In the genomic region with DNA sequence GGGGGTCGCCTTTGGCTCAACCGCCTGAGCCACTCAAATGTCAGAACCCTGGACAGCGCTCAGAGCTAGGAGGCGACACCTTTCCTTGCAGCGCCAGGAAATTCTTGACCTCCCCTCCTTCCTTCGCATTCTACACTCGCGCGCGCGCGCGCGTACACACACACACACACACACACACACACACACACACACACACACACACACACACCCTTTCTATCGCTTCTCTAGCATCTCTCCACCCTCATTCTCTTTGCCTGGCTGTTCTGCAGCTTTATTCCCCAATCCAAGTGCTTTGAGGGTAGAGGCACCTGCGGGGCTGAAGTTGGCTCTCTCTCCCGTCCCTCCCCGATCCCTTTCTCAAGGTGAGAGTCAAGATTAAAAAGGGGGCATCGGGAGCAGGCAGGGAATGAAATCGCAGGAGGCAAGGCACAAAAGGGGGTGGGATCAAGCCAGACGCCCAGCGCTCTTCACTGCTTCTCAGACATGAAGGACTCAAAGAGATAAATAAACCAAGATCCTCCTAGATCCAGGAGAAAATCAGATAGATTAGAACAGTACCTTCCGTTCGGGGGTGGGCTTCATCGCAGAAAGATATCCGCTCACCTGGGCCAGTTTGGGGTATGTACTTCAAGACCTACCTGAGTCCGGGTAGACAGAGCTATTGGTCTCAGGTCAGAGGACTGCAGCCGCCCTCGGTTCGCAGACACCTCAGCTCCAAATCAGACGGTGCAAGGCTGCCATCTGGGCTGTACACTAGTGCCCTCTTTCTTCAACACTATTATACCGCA, we compare ENCODE assay signal across 8 mouse cellular contexts. TPM values are rescaled to one million over a fixed set of nuclear protein-coding genes. Genes with fewer than 3 reads are reported as not detected.
DNase-seq lines count a peak whose midpoint lies in the region; ATAC-seq and TF ChIP-seq lines count a peak whose summit lies in the region.

A gene (minus strand): TSS at position 746 of the 788 bp plus-strand sequence.

- peak; percentile 40; the same call in 1 of the 2 replicates for TF ChIP-seq POLR2A in cerebellum, adult 2 months (IDR thresholded peaks at IDR 0.05; ENCODE audit: borderline replicate concordance, insufficient read depth, low read length)

- TF ChIP-seq EP300 in lung, postnatal 0 days (IDR thresholded peaks at IDR 0.05), result no peak

- H3K4me2 ChIP-seq in lung, postnatal 0 days (replicated peaks; ENCODE audit: low read depth, low read length), result no peak within 1 kb of the TSS
- peak within 1 kb of the TSS; percentile 85 for H3K4me2 ChIP-seq in midbrain, embryonic 15.5 days

- H3K36me3 ChIP-seq in lung, postnatal 0 days (ENCODE audit: insufficient read depth, low read length), result no peaks in the 10 kb centered on the region
- H3K36me3 ChIP-seq in midbrain, embryonic 15.5 days (replicated peaks), result no peaks in the 10 kb centered on the region

- no peak within 1 kb of the TSS for H3K9ac ChIP-seq in lung, postnatal 0 days (replicated peaks; ENCODE audit: low read depth)
- peak within 1 kb of the TSS; percentile 65 for H3K9ac ChIP-seq in midbrain, embryonic 15.5 days

- DNase-seq in lung, postnatal 0 days (ENCODE audit: low spot score), result peak; percentile 13
- DNase-seq in lung, adult 18-20 months, result no peak
- DNase-seq in cerebellum, adult 2 months, result peak; percentile 84 to 89
- peak; percentile 72 for DNase-seq in forelimb bud, embryonic 11.5 days (ENCODE audit: low read depth, low spot score)
- peak; percentile 75 to 76 for DNase-seq in kidney, postnatal 4 days
- no peak for DNase-seq in spleen, adult 12 weeks (ENCODE audit: low spot score)
- DNase-seq in gastrocnemius, postnatal 4 days (ENCODE audit: low spot score in 2 of 2), result no peak

- no peak within 1 kb of the TSS for H3K4me3 ChIP-seq in lung, postnatal 0 days (ENCODE audit: low read depth, low read length)
- peak within 1 kb of the TSS; percentile 98 for H3K4me3 ChIP-seq in cerebellum, adult 2 months (replicated peaks; ENCODE audit: insufficient read depth, low read depth, low read length)
- H3K4me3 ChIP-seq in midbrain, embryonic 15.5 days, result peak within 1 kb of the TSS; percentile 61

- H3K4me1 ChIP-seq in lung, postnatal 0 days (ENCODE audit: insufficient read depth, low read depth, low read length), result no peaks in the 10 kb centered on the region
- H3K4me1 ChIP-seq in cerebellum, adult 2 months (ENCODE audit: control insufficient read depth, insufficient read depth, low read length), result peaks cover 3% of the 10 kb centered on the region; the same call in 1 of the 2 replicates
- peaks cover 9% of the 10 kb centered on the region for H3K4me1 ChIP-seq in midbrain, embryonic 15.5 days

- no peak for TF ChIP-seq CTCF in lung, postnatal 0 days (IDR thresholded peaks at IDR 0.05)
- TF ChIP-seq CTCF in cerebellum, adult 2 months (IDR thresholded peaks at IDR 0.05; ENCODE audit: borderline replicate concordance, insufficient read depth, low read depth, low read length), result peak; percentile 70

- WGBS in lung, postnatal 0 days, result 2% methylated on average over 32 of the region's 32 CpGs
- whole genome bisulfite sequencing in cerebellum, adult 2 months, result 1% methylated on average over 32 of the region's 32 CpGs
- 3% methylated on average over 31 of the region's 32 CpGs for WGBS in midbrain, embryonic 15.5 days

- H3K27ac ChIP-seq in lung, postnatal 0 days (ENCODE audit: low read length), result no peak within 1 kb of the TSS
- H3K27ac ChIP-seq in cerebellum, adult 2 months (ENCODE audit: insufficient read depth, low read length), result peak within 1 kb of the TSS; percentile 87
- H3K27ac ChIP-seq in midbrain, embryonic 15.5 days, result peak within 1 kb of the TSS; percentile 45

- ATAC-seq in lung, postnatal 0 days, result no peak
- ATAC-seq in midbrain, embryonic 15.5 days (replicated peaks), result peak; percentile 92

- H3K27me3 ChIP-seq in lung, postnatal 0 days (replicated peaks; ENCODE audit: insufficient read depth, low read length), result peaks cover 15% of the 10 kb centered on the region; the same call in 1 of the 2 replicates
- H3K27me3 ChIP-seq in cerebellum, adult 2 months (ENCODE audit: control insufficient read depth, insufficient read depth, low read length), result no peaks in the 10 kb centered on the region
- no peaks in the 10 kb centered on the region for H3K27me3 ChIP-seq in midbrain, embryonic 15.5 days (replicated peaks)

- H3K9me3 ChIP-seq in lung, postnatal 0 days (ENCODE audit: low read length), result no peaks in the 10 kb centered on the region
- H3K9me3 ChIP-seq in midbrain, embryonic 15.5 days, result no peaks in the 10 kb centered on the region

RNA-seq across cellular contexts. Expression of the gene that starts here (rescaled TPM):
- 0.02 TPM in 1 of 2 replicates, not detected in the other for polyA plus RNA-seq in lung, postnatal 0 days (2015; fragmentation: Nextera tagmentation; extraction: Ambion mirVana)
- 69.6 and 84.3 TPM in 2 replicates for polyA plus RNA-seq in cerebellum, adult 2 months (2012; rRNA removed)
- 10.1 and 12.6 TPM in 2 replicates for polyA plus RNA-seq in midbrain, embryonic 15.5 days (2015; fragmentation: Nextera tagmentation; extraction: Ambion mirVana)
- total RNA-seq in gastrocnemius, postnatal 4 days (2021), result under 1 TPM in 1 of 2 experiments, not detected in 1; 0.34 TPM

Comparison
In these comparisons a context has a peak if more than half of its experiments do, and no peak if none do; other contexts are left out.
1. RNA of the gene that starts here (polyA plus RNA-seq): 69.6 to 84.3 TPM in cerebellum, adult 2 months and 10.1 to 12.6 TPM in midbrain, embryonic 15.5 days; 0.02 TPM in lung, postnatal 0 days; every median in the first group is over 10 times any median in the second.
2. Peak in DNase-seq in lung, postnatal 0 days; RNA of the gene not detected or under 1 TPM.
3. DNase-seq: peak in cerebellum, adult 2 months (2 of 2), forelimb bud, embryonic 11.5 days (single experiment) and kidney, postnatal 4 days (2 of 2); none in lung, adult 18-20 months (0 of 2), spleen, adult 12 weeks (single experiment) and gastrocnemius, postnatal 4 days (0 of 2).